Mouse (Mus musculus) midbrain, embryonic 16.5 days (tissue): ENCODE results near the gene Tctex1d2. TPM values are rescaled to one million over a fixed set of nuclear protein-coding genes. Genes with fewer than 3 reads are reported as not detected.
"Not testable (repeated sequence)": the region's sequence is repeated elsewhere in the genome, so short reads cannot be mapped to it uniquely, and the experiment has no call there.

ENCODE experiments used
- ATAC-seq: fragments of 200-750 bp; cut with Nextera tagmentation; 2 replicates; pipeline ENCODE4 v1.8.0; 2017; ENCODE audit warnings: moderate TSS enrichment
- H3K27ac ChIP-seq: fragments of 300-500 bp; sonication (generic); 2 replicates; pipeline ENCODE4 v1.5.1; 2014; ENCODE audit warnings: mild to moderate bottlenecking, low read length, mixed read lengths
- H3K27me3 ChIP-seq: fragments of 300-500 bp; sonication (generic); 2 replicates; pipeline ENCODE4 v1.6.1; 2014; ENCODE audit warnings: low read depth, low read length, mixed read lengths; ENCODE audit not compliant: control insufficient read depth, insufficient read depth
- H3K36me3 ChIP-seq: fragments of 300-500 bp; sonication (generic); 2 replicates; pipeline ENCODE4 v1.6.1; 2014; ENCODE audit warnings: mild to moderate bottlenecking, low read length, moderate library complexity, mixed read lengths; ENCODE audit not compliant: control insufficient read depth, insufficient read depth
- H3K4me1 ChIP-seq: fragments of 300-500 bp; sonication (generic); 2 replicates; pipeline ENCODE4 v1.6.1; 2014; ENCODE audit warnings: mild to moderate bottlenecking, low read length, mixed read lengths; ENCODE audit not compliant: control insufficient read depth, insufficient read depth
- H3K4me2 ChIP-seq: fragments of 300-500 bp; sonication (generic); 2 replicates; pipeline ENCODE4 v1.6.1; 2014; ENCODE audit warnings: mild to moderate bottlenecking, low read length, mixed read lengths
- H3K4me3 ChIP-seq: fragments of 300-500 bp; sonication (generic); 2 replicates; pipeline ENCODE4 v1.5.1; 2014; ENCODE audit warnings: low read depth, mild to moderate bottlenecking, low read length, moderate library complexity, mixed read lengths
- H3K9ac ChIP-seq: fragments of 300-500 bp; sonication (generic); 2 replicates; pipeline ENCODE4 v1.6.1; 2014; ENCODE audit warnings: low read depth, low read length, mixed read lengths
- H3K9me3 ChIP-seq: fragments of 300-500 bp; sonication (generic); replicated peaks from 2 replicates; pipeline ENCODE4 v1.6.1; 2014; ENCODE audit warnings: mild to moderate bottlenecking, low read length, mixed read lengths; ENCODE audit not compliant: control insufficient read depth, poor library complexity, severe bottlenecking
- WGBS: fragments of 180-500 bp; shearing (Covaris S2); extraction: QIAGEN DNeasy Blood & Tissue Kit; methylation state at CpG from one replicate; pipeline ENCODE4 v1.1.7; 2014; 5-methylcytosine and 5-hydroxymethylcytosine counted together
- polyA plus RNA-seq: library from polyadenylated mRNA; unstranded; fragments of >200 nt; fragmentation: Nextera tagmentation; extraction: Ambion mirVana; gene quantifications from 2 replicates; pipeline ENCODE4 v1.2.1, GENCODE M21; 2015

The Tctex1d2 gene
- polyA plus RNA-seq, 1 experiment from 2014 or later = 40.3 TPM

DNA sequence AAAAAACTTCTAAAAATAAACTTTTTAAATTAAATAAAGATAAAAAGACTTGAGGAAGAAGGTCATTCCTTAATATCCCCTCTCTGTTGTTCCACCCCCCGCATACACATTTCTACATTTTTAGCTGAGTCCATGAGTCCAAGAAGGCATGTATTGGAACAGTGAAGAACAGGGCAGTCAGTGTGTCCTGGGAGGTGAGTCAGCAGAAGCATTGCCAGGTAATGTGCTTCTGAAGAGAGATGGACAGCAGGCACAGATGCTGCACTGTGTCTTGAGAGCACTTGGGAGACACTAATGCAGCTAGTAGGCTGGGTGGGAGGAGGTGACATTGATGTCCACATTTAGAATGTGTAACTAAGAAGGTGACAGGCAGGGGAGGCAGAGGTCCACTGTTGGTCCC is 17.8 kb downstream of the Tctex1d2 start:
- WGBS = 97% methylated on average over 1 of the region's 1 CpGs
- no peak for ATAC-seq
- Histone ChIP-seq H3K9ac (no peak overlapping the region), H3K27ac (no peak overlapping the region), H3K4me1 (peaks cover 2% of the 10 kb centered on the region; the same call in 1 of the 2 replicates), H3K4me3 (no peak overlapping the region), H3K4me2 (no peak overlapping the region), H3K36me3 (no peaks in the 10 kb centered on the region), H3K27me3 (no peaks in the 10 kb centered on the region), H3K9me3 (no peaks in the 10 kb centered on the region)

DNA sequence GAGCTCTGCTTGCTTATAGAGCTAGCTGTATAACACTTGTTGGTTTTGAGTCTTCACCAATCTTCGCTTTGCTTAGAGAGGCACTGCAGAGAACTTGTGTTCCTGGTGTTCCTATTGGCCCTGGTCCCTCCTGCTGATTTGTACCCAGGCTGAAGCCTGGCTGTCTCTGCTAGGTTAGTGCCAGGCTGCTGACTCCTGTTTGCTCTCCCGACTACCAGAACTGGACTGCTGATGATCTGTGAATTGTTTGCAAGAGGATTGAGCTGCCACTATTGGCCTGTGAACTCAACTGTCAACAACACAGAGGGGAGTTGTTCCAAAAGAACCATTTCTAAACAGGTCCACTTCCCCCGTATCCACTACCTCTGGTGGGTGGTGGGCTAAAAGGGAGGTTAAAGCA is 21.9 kb downstream of the Tctex1d2 start:
- no peak overlapping the region for H3K9ac ChIP-seq
- H3K4me3 ChIP-seq = no peak overlapping the region
- H3K4me1 ChIP-seq = no peaks in the 10 kb centered on the region
- H3K27me3 ChIP-seq = no peaks in the 10 kb centered on the region
- H3K4me2 ChIP-seq = no peak overlapping the region
- WGBS = 85% methylated on average over 3 of the region's 3 CpGs
- no peak overlapping the region for H3K27ac ChIP-seq
- H3K9me3 ChIP-seq = no peaks in the 10 kb centered on the region
- H3K36me3 ChIP-seq = no peaks in the 10 kb centered on the region
- no peak for ATAC-seq

DNA sequence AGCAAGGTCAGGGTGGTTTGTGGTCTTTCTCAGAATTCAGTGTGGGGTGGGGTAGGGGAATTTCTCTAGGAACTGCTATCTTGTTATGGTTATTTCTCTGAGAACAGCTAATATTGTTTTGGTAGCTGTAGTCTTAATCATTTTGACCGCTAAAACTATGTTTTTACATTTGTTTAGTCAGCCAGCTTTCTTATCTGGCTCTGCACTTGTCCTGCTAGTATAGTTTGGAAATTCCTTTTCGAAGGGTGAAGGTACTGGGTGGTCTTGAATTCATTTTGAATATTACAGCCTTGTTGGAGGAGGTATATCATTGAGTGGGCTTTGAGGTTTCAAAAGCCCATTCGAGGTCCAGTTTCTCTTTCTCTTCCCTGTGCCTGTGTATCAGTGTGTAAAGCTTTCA is 25.1 kb downstream of the Tctex1d2 start:
- not testable (repeated sequence) for H3K4me2 ChIP-seq, H3K4me1 ChIP-seq, H3K27ac ChIP-seq, ATAC-seq, H3K36me3 ChIP-seq, H3K9me3 ChIP-seq, H3K27me3 ChIP-seq, H3K4me3 ChIP-seq, H3K9ac ChIP-seq
- WGBS = 93% methylated on average over 3 of the region's 3 CpGs

DNA sequence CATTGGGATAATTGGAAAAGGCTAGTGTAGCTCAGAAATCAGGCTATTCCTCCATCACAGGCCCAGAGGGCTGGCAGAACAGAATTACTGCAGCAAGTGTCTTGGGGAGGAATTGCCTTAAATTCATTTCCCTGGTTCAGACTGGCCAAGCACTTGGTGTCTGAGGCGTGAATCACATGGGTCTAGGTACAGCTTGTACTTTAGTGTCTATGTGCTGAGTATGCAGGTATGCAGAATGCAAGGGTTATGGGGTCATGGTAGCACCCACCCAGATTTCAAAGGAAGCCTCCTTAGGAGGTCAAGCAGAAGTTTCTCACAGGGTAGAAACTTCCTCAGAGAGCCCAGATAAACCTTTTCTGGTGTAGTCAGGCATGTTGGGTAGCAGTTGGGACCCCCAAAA is 26.1 kb downstream of the Tctex1d2 start:
- H3K4me1 ChIP-seq = no peaks in the 10 kb centered on the region
- ATAC-seq = no peak
- 96% methylated on average over 1 of the region's 1 CpGs for WGBS

DNA sequence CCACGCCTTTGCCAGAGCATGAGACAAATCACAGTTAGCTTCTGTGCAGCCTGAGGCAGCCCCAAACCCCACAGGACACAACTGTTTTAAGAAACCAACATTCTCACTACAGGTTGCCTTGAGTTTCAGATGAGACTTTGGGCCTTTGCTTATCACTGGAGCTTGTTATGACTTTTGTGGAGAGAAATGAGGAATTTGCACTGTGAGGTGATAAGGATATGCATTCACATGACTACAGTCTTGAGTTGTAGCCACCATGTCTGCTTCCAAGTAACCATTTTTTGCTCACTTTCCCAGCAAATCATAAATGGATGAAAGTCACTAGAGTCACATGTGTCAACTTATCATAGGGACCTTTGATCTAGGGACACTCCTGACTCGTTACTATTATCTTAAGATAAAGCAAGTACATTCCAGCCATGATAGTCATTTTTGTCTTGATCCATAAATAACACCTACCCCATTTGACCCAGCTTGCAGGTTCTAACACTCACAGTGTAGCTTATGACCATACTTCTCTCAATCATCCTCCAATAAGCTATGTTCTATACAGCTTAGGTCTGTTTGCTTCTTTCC is 27.1 kb downstream of the Tctex1d2 start:
- Histone ChIP-seq H3K4me3 (no peak overlapping the region), H3K36me3 (peaks cover 1% of the 10 kb centered on the region; the same call in 1 of the 2 replicates), H3K27me3 (no peaks in the 10 kb centered on the region), H3K9ac (no peak overlapping the region), H3K4me1 (no peaks in the 10 kb centered on the region), H3K4me2 (no peak overlapping the region), H3K9me3 (no peaks in the 10 kb centered on the region), H3K27ac (no peak overlapping the region)
- no peak for ATAC-seq
- WGBS = 89% methylated on average over 2 of the region's 2 CpGs

More for the DNA sequence above, 26.1 kb downstream of the Tctex1d2 start:
- no peak overlapping the region for H3K9ac ChIP-seq
- H3K9me3 ChIP-seq = no peaks in the 10 kb centered on the region
- no peak overlapping the region for H3K4me3 ChIP-seq
- no peak overlapping the region for H3K27ac ChIP-seq
- no peaks in the 10 kb centered on the region for H3K36me3 ChIP-seq
- no peak overlapping the region for H3K4me2 ChIP-seq
- no peaks in the 10 kb centered on the region for H3K27me3 ChIP-seq

DNA sequence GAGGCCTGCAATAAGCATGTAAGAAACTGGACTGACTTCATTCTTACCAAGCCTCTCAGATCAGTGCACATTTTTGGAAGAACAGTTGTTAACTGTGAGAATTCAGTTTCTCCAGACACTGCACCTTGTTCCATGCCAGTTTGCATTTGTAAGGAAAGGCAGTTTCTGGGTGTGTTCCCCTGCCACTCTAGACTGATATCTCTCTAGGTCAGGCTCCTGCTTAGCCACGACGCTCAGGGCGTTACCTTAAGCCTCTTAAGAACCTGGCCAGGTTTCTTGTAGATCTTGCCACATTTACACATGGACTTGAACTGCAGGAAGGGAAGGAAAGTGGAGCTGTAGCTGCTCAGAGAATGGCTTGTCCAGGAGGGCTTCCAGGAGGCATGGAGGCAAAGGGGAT is 30.2 kb downstream of the Tctex1d2 start:
- peaks cover 13% of the 10 kb centered on the region for H3K36me3 ChIP-seq
- H3K4me2 ChIP-seq = no peak overlapping the region
- ATAC-seq = no peak
- no peak overlapping the region for H3K27ac ChIP-seq
- 91% methylated on average over 3 of the region's 3 CpGs for WGBS
- H3K4me3 ChIP-seq = no peak overlapping the region
- no peaks in the 10 kb centered on the region for H3K9me3 ChIP-seq
- H3K9ac ChIP-seq = no peak overlapping the region
- H3K27me3 ChIP-seq = no peaks in the 10 kb centered on the region
- no peaks in the 10 kb centered on the region for H3K4me1 ChIP-seq

DNA sequence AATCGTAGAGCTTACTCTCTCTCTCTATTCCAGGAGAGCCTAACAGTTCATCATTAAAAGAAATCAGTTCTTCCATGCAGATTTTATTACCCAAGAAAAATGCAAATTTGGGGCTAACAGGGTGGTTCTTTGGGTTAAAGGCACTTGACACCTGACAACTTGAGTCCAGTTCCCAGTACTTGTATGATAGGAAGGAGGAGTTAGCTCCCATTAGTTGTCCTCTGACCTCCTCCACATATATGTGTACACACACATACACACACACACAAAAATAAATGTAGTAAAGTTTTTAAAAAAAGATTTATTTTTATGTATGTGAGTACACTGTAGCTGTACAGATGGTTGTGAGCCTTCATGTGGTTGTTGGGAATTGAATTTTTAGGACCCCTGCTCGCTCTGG is 30.6 kb downstream of the Tctex1d2 start:
- no peaks in the 10 kb centered on the region for H3K27me3 ChIP-seq
- H3K4me1 ChIP-seq = no peaks in the 10 kb centered on the region
- no peak overlapping the region for H3K9ac ChIP-seq
- no peaks in the 10 kb centered on the region for H3K9me3 ChIP-seq
- H3K4me2 ChIP-seq = no peak overlapping the region
- no peak for ATAC-seq
- H3K36me3 ChIP-seq = peaks cover 14% of the 10 kb centered on the region
- 92% methylated on average over 2 of the region's 2 CpGs for WGBS
- H3K27ac ChIP-seq = no peak overlapping the region
- H3K4me3 ChIP-seq = no peak overlapping the region

DNA sequence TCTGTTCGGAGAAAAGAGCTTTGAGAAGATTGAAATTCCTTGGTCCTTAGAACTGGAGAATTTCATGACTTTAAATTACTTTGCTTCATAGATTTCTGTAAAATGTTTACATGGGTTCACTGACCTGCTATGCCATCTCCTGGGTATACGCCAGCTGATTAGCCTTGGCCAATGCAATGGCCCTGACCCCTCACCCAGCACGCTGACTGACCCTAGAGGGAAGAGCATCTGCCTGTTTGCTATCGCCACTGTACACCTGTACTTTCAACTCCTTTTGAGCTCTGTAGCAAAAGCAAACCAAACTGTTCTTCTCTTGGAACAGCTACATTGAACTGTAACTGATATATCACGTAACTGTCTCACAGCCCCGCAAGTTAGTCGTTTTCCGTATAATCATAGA is 33.6 kb downstream of the Tctex1d2 start:
- Histone ChIP-seq H3K4me2 (no peak overlapping the region), H3K4me3 (no peak overlapping the region), H3K27ac (no peak overlapping the region), H3K27me3 (no peaks in the 10 kb centered on the region), H3K9me3 (no peaks in the 10 kb centered on the region), H3K36me3 (peaks cover 18% of the 10 kb centered on the region), H3K4me1 (no peaks in the 10 kb centered on the region), H3K9ac (no peak overlapping the region)
- whole genome bisulfite sequencing = 98% methylated on average over 8 of the region's 8 CpGs
- ATAC-seq = no peak

DNA sequence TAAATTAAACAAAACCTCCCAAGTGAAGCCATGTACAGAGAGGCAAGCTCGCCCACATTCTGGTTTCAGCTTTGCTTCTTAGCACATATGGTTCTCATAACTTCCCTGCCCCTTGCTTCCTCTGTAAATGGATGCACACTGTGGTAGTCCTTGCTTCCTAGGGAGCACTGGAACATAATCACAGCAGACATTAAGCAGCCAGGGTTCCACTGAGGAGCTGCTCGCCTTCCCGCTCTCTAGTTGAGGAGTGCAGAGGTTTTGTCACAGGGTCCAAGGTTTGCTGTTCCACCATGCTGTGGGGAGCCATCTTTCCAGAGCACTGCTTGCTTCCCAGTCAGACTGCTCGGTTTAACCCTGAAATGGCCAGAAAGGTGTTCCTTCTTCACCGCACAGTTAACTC is 35.1 kb downstream of the Tctex1d2 start:
- no peak for ATAC-seq
- no peak overlapping the region for H3K27ac ChIP-seq
- H3K4me1 ChIP-seq = no peaks in the 10 kb centered on the region
- H3K36me3 ChIP-seq = peaks cover 21% of the 10 kb centered on the region
- no peaks in the 10 kb centered on the region for H3K9me3 ChIP-seq
- WGBS = 92% methylated on average over 5 of the region's 5 CpGs
- H3K4me2 ChIP-seq = no peak overlapping the region
- no peak overlapping the region for H3K9ac ChIP-seq
- H3K4me3 ChIP-seq = no peak overlapping the region
- H3K27me3 ChIP-seq = no peaks in the 10 kb centered on the region
